Mouse (Mus musculus) myocyte (in vitro differentiated cells): ENCODE results near the gene Slc16a14.
"Not testable (repeated sequence)": the region's sequence is repeated elsewhere in the genome, so short reads cannot be mapped to it uniquely, and the experiment has no call there.

Experiments used
- CEBPB ChIP-seq: IDR thresholded peaks from 2 replicates; pipeline ENCODE4 v1.6.1; 2011; ENCODE audit warnings: mild to moderate bottlenecking, moderate library complexity; ENCODE audit not compliant: poor library complexity, insufficient read depth, severe bottlenecking
- E2F4 ChIP-seq: IDR thresholded peaks from one replicate; pipeline ENCODE4 v1.6.1; 2011; ENCODE audit warnings: mild to moderate bottlenecking, control low read depth, moderate library complexity; ENCODE audit not compliant: insufficient read depth
- MAX ChIP-seq: IDR thresholded peaks from one replicate; pipeline ENCODE4 v1.6.1; 2011; ENCODE audit warnings: low read depth, mild to moderate bottlenecking, control low read depth
- MYOD1 ChIP-seq, 3 experiments: IDR thresholded peaks; one replicate each; pipeline ENCODE4 v1.6.1; 2011; ENCODE audit warnings: control low read depth in 2 of 3, low read depth in 2 of 3, mild to moderate bottlenecking in 2 of 3, moderate library complexity in 1 of 3; ENCODE audit not compliant: insufficient read length in 2 of 3, control insufficient read depth in 1 of 3
- MYOG ChIP-seq, 3 experiments: IDR thresholded peaks; one replicate each; pipeline ENCODE4 v1.6.1; 2011; ENCODE audit warnings: control low read depth in 2 of 3, low read depth in 2 of 3, mild to moderate bottlenecking in 2 of 3; ENCODE audit not compliant: insufficient read length in 2 of 3, control insufficient read depth in 1 of 3, insufficient read depth in 1 of 3
- POLR2A ChIP-seq: IDR thresholded peaks from one replicate; pipeline ENCODE4 v1.6.1; 2011; ENCODE audit warnings: low read depth, mild to moderate bottlenecking, control low read depth, moderate library complexity; ENCODE audit not compliant: insufficient read length
- POLR2AphosphoS2 ChIP-seq: IDR thresholded peaks from one replicate; pipeline ENCODE4 v1.6.1; 2011; ENCODE audit warnings: low read depth, control low read depth; ENCODE audit not compliant: insufficient read length
- REST ChIP-seq: IDR thresholded peaks from one replicate; pipeline ENCODE4 v1.6.1; 2011; ENCODE audit warnings: mild to moderate bottlenecking, control low read depth, moderate library complexity; ENCODE audit not compliant: insufficient read depth, insufficient read length
- SRF ChIP-seq: IDR thresholded peaks from one replicate; pipeline ENCODE4 v1.6.1; 2011; ENCODE audit warnings: low read depth; ENCODE audit not compliant: control insufficient read depth, insufficient read length
- TCF12 ChIP-seq: IDR thresholded peaks from one replicate; pipeline ENCODE4 v1.6.1; 2011; ENCODE audit warnings: mild to moderate bottlenecking, control low read depth; ENCODE audit not compliant: poor library complexity, insufficient read depth, severe bottlenecking
- TCF3 ChIP-seq: IDR thresholded peaks from one replicate; pipeline ENCODE4 v1.6.1; 2011; ENCODE audit warnings: low read depth, control low read depth; ENCODE audit not compliant: insufficient read length
- USF1 ChIP-seq: IDR thresholded peaks from one replicate; pipeline ENCODE4 v1.6.1; 2011; ENCODE audit warnings: low read depth, mild to moderate bottlenecking, control low read depth, moderate library complexity

- not testable (repeated sequence) for TF ChIP-seq POLR2A; POLR2AphosphoS2; USF1; E2F4; MYOG (IDR thresholded peaks at IDR 0.05; ENCODE audit: control insufficient read depth in 1 of 3, insufficient read depth in 1 of 3, insufficient read length in 2 of 3, low read depth in 2 of 3); MAX; MYOD1 (IDR thresholded peaks at IDR 0.05; ENCODE audit: control insufficient read depth in 1 of 3, insufficient read length in 2 of 3, low read depth in 2 of 3); REST; SRF; CEBPB; TCF12; TCF3
Measured at GRCm38 (mm10) chr1:84961779-84962178, 26.8 kb upstream of the Slc16a14 start.
